Mouse (Mus musculus) megakaryocyte, embryonic 14.5 days (primary cell): ENCODE data around the gene Stpg4. TPM values are rescaled to one million over a fixed set of nuclear protein-coding genes. Genes with fewer than 3 reads are reported as not detected.
A peak's percentile ranks its signal among the peaks of the same experiment; 100 is the strongest.

Source experiments
- H3K27me3 ChIP-seq: replicated peaks from 2 replicates; pipeline ENCODE3; 2012; ENCODE audit warnings: inconsistent platforms
- H3K36me3 ChIP-seq: replicated peaks from 2 replicates; pipeline ENCODE3; 2012; ENCODE audit warnings: low read length, inconsistent platforms, mixed read lengths
- H3K4me1 ChIP-seq: 2 replicates; pipeline ENCODE4 v1.6.1; 2012; ENCODE audit warnings: inconsistent platforms
- H3K4me3 ChIP-seq: replicated peaks from 2 replicates; pipeline ENCODE3; 2012; ENCODE audit warnings: moderate library complexity, mild to moderate bottlenecking, inconsistent platforms
- H3K9me3 ChIP-seq: 2 replicates; pipeline ENCODE4 v1.6.1; 2012; ENCODE audit warnings: inconsistent platforms
- FLI1 ChIP-seq: IDR thresholded peaks from 2 replicates; pipeline ENCODE4 v1.6.1; 2012; ENCODE audit warnings: low read length, inconsistent platforms, mixed read lengths
- GATA1 ChIP-seq: IDR thresholded peaks from 3 replicates; pipeline ENCODE4 v1.6.1; 2012; ENCODE audit warnings: mixed read lengths, low read length, inconsistent platforms, borderline replicate concordance
- polyA plus RNA-seq: library from polyadenylated mRNA; stranded (reverse); fragments of >175 nt; gene quantifications from 2 replicates; pipeline ENCODE4 v1.2.3, GENCODE M21; 2012; ENCODE audit warnings: low replicate concordance; ENCODE audit not compliant: insufficient read depth

Gene Stpg4
- polyA plus RNA-seq, 1 experiment: not detected

GRCm38 (mm10) chr17:87368481-87368880 is 59.1 kb downstream of the Stpg4 start:
- H3K4me1 ChIP-seq: peaks cover 67% of the 10 kb centered on the region
- TF ChIP-seq GATA1: no peak
- TF ChIP-seq FLI1: no peak
- peak overlapping the region; percentile 83 for H3K4me3 ChIP-seq
- H3K9me3 ChIP-seq: peaks cover 2% of the 10 kb centered on the region; the same call in 1 of the 2 replicates
- peaks cover 82% of the 10 kb centered on the region for H3K36me3 ChIP-seq
- no peaks in the 10 kb centered on the region for H3K27me3 ChIP-seq

- peaks cover 10% of the 10 kb centered on the region; the same call in 1 of the 2 replicates for H3K9me3 ChIP-seq
- H3K27me3 ChIP-seq: no peaks in the 10 kb centered on the region
- TF ChIP-seq FLI1 (no peak), GATA1 (no peak)
- peaks cover 82% of the 10 kb centered on the region for H3K36me3 ChIP-seq
- peaks cover 66% of the 10 kb centered on the region for H3K4me1 ChIP-seq
- peak overlapping the region; percentile 83 for H3K4me3 ChIP-seq
Measured at GRCm38 (mm10) chr17:87367640-87368039, 59.9 kb downstream of the Stpg4 start.

- no peak for TF ChIP-seq FLI1
- no peak for TF ChIP-seq GATA1
- Histone ChIP-seq H3K4me1 (peaks cover 69% of the 10 kb centered on the region), H3K9me3 (peaks cover 11% of the 10 kb centered on the region; the same call in 1 of the 2 replicates), H3K27me3 (no peaks in the 10 kb centered on the region), H3K36me3 (peaks cover 82% of the 10 kb centered on the region), H3K4me3 (peak overlapping the region; percentile 83)
Measured at GRCm38 (mm10) chr17:87367228-87367627, 60.3 kb downstream of the Stpg4 start.

- Histone ChIP-seq H3K36me3 (peaks cover 82% of the 10 kb centered on the region), H3K27me3 (no peaks in the 10 kb centered on the region), H3K4me1 (peaks cover 75% of the 10 kb centered on the region), H3K4me3 (no peak overlapping the region), H3K9me3 (peaks cover 11% of the 10 kb centered on the region; the same call in 1 of the 2 replicates)
- TF ChIP-seq GATA1 (no peak), FLI1 (no peak)
Measured at GRCm38 (mm10) chr17:87366520-87366919, 61.0 kb downstream of the Stpg4 start.

- Histone ChIP-seq H3K36me3 (peaks cover 81% of the 10 kb centered on the region), H3K9me3 (peaks cover 11% of the 10 kb centered on the region; the same call in 1 of the 2 replicates), H3K4me3 (peak overlapping the region; percentile 74), H3K27me3 (no peaks in the 10 kb centered on the region), H3K4me1 (peaks cover 82% of the 10 kb centered on the region)
- TF ChIP-seq GATA1 (no peak), FLI1 (no peak)
Measured at GRCm38 (mm10) chr17:87365268-87365667, 62.3 kb downstream of the Stpg4 start.

GRCm38 (mm10) chr17:87364108-87364507 is 63.4 kb downstream of the Stpg4 start:
- H3K36me3 ChIP-seq: peaks cover 81% of the 10 kb centered on the region
- H3K4me1 ChIP-seq: peaks cover 70% of the 10 kb centered on the region
- no peak for TF ChIP-seq GATA1

GRCm38 (mm10) chr17:87361132-87361531 is 66.4 kb downstream of the Stpg4 start:
- no peak overlapping the region for H3K4me3 ChIP-seq
- H3K36me3 ChIP-seq: peaks cover 96% of the 10 kb centered on the region
- no peaks in the 10 kb centered on the region for H3K27me3 ChIP-seq
- peaks cover 11% of the 10 kb centered on the region; the same call in 1 of the 2 replicates for H3K9me3 ChIP-seq
- peaks cover 45% of the 10 kb centered on the region for H3K4me1 ChIP-seq
- TF ChIP-seq GATA1 (no peak), FLI1 (no peak)

More at GRCm38 (mm10) chr17:87364108-87364507, 63.4 kb downstream of the Stpg4 start:
- no peaks in the 10 kb centered on the region for H3K27me3 ChIP-seq
- H3K9me3 ChIP-seq: peaks cover 11% of the 10 kb centered on the region; the same call in 1 of the 2 replicates
- H3K4me3 ChIP-seq: no peak overlapping the region

GRCm38 (mm10) chr17:87357506-87357905 is 70.0 kb downstream of the Stpg4 start:
- TF ChIP-seq GATA1 (no peak), FLI1 (no peak)
- no peak overlapping the region for H3K4me3 ChIP-seq
- no peaks in the 10 kb centered on the region for H3K9me3 ChIP-seq
- H3K27me3 ChIP-seq: no peaks in the 10 kb centered on the region
- H3K4me1 ChIP-seq: peaks cover 57% of the 10 kb centered on the region
- H3K36me3 ChIP-seq: peaks cover 98% of the 10 kb centered on the region

GRCm38 (mm10) chr17:87356261-87356660 is 71.3 kb downstream of the Stpg4 start:
- Histone ChIP-seq H3K27me3 (no peaks in the 10 kb centered on the region), H3K9me3 (no peaks in the 10 kb centered on the region), H3K36me3 (peaks cover 97% of the 10 kb centered on the region), H3K4me3 (no peak overlapping the region), H3K4me1 (peaks cover 58% of the 10 kb centered on the region)
- TF ChIP-seq GATA1 (no peak), FLI1 (no peak)

- Histone ChIP-seq H3K9me3 (no peaks in the 10 kb centered on the region), H3K36me3 (peaks cover 98% of the 10 kb centered on the region)
Measured at GRCm38 (mm10) chr17:87355456-87355855, 72.1 kb downstream of the Stpg4 start.

GRCm38 (mm10) chr17:87353745-87354320 is 73.7 kb downstream of the Stpg4 start:
- H3K36me3 ChIP-seq: peaks cover 98% of the 10 kb centered on the region
- TF ChIP-seq FLI1: no peak
- TF ChIP-seq GATA1: no peak; the same call in 2 of the 3 replicates
- H3K27me3 ChIP-seq: no peaks in the 10 kb centered on the region
- H3K4me3 ChIP-seq: peak overlapping the region; percentile 29
- peaks cover 72% of the 10 kb centered on the region for H3K4me1 ChIP-seq
- no peaks in the 10 kb centered on the region for H3K9me3 ChIP-seq

More at GRCm38 (mm10) chr17:87355456-87355855, 72.1 kb downstream of the Stpg4 start:
- Histone ChIP-seq H3K27me3 (no peaks in the 10 kb centered on the region), H3K4me3 (no peak overlapping the region), H3K4me1 (peaks cover 59% of the 10 kb centered on the region)
- TF ChIP-seq GATA1 (no peak), FLI1 (no peak)
